Mouse (Mus musculus): ENCODE results near the gene Hamp.

DNA sequence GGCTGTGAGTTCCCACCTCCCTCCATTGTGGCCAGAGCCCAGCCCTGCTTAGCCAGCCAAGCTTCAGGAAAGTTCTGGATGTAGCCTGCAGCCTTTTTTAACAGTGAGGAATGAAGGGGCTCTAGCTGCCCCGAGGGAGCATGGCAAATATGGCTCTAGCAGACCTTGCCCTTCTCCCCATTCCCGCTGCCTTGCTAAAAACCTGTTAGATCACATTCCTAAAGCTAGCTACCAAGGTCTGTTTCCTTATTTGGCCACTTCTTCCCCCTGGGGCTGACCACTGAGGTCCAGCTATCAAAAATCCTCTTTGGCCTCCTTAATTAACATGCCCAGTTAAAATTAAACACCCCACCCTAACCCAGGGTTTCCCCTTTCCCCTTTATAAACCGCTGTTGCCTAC lies 51.3 kb downstream of the Hamp start:
- TF ChIP-seq CTCF (IDR thresholded peaks at IDR 0.05; ENCODE audit: extremely low read depth, insufficient read length, insufficient replicate concordance, low read depth, low read length) (no peak), POLR2A (IDR thresholded peaks at IDR 0.05; ENCODE audit: low read depth, low read length) (no peak)

Measured in small intestine, adult 2 months (tissue).